Mouse (Mus musculus): Measurements from ENCODE around the gene Oog4.

- TF ChIP-seq CTCF (IDR thresholded peaks at IDR 0.05; ENCODE audit: borderline replicate concordance, insufficient read depth, low read depth, low read length): no peak
- no peak for TF ChIP-seq POLR2A (IDR thresholded peaks at IDR 0.05; ENCODE audit: borderline replicate concordance, insufficient read depth, low read length)
These were observed 36.0 kb downstream of the Oog4 start for GRCm38 (mm10) chr4:143414121-143414520.
